Mouse (Mus musculus) liver, embryonic 15.5 days (tissue): Measurements from ENCODE around the gene Slc15a5. TPM values are rescaled to one million over a fixed set of nuclear protein-coding genes. Genes with fewer than 3 reads are reported as not detected.

Experiments
- polyA plus RNA-seq: library from polyadenylated mRNA; unstranded; fragments of >200 nt; fragmentation: Nextera tagmentation; extraction: Ambion mirVana; gene quantifications from 2 replicates; pipeline ENCODE4 v1.2.1, GENCODE M21; 2015

Slc15a5 gene
- polyA plus RNA-seq, 1 experiment from 2014 or later: not detected

Other genes starting within 250 kb of the Slc15a5 start
- gene Mgst1, start 60.4 kb upstream of the Slc15a5 start, polyA plus RNA-seq: 404 and 429 TPM in 2 replicates